ENCODE assay signal across 32 mouse cellular contexts in the genomic region with DNA sequence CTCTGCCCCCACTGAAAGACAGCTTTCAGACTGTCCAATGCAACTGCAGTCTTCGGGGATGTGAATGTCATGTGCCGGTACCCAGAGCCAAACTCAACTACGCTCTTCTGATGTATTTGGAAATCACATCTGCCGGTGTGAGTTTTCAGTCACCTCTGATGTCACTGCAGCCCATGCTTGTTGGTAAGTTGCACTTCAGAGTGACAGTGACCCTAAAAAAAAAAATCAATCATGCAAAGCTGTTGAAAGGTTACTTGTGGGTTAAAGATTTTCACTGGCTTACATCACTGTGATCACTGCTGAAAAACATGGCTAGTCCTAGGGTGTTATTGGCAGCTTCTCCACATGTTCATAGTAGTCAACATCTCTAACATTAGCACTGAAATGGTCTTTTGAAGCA. TPM values are rescaled to one million over a fixed set of nuclear protein-coding genes. Genes with fewer than 3 reads are reported as not detected.
"Had no signal": no experiment of that assay in that cellular context is flagged by ENCODE, and none has a peak within 500 bp of the region (broad histone marks: within the 10 kb centered on the region; RNA-seq: fewer than 3 reads in every experiment).

No protein-coding gene starts in this region.

- H3K36me3 ChIP-seq: limb, embryonic 10.5 days; limb, embryonic 12.5 days; limb, embryonic 13.5 days; limb, embryonic 15.5 days; liver, embryonic 12.5 days; liver, embryonic 13.5 days; liver, embryonic 15.5 days; lung, embryonic 15.5 days; midbrain, embryonic 10.5 days; midbrain, embryonic 12.5 days; midbrain, embryonic 13.5 days; midbrain, embryonic 15.5 days; neural tube, embryonic 12.5 days had no signal

- H3K9me3 ChIP-seq: limb, embryonic 10.5 days; limb, embryonic 12.5 days; limb, embryonic 13.5 days; limb, embryonic 15.5 days; liver, embryonic 12.5 days; liver, embryonic 13.5 days; liver, embryonic 15.5 days; lung, embryonic 15.5 days; megakaryocyte, embryonic 14.5 days; midbrain, embryonic 10.5 days; midbrain, embryonic 12.5 days; midbrain, embryonic 13.5 days; midbrain, embryonic 15.5 days; neural tube, embryonic 12.5 days had no signal

- DNase-seq: left cerebral cortex, postnatal 4 days; liver, embryonic 13.5 days; lung, adult 18-20 months; lung, adult 2 months; lung, embryonic 14.5 days; lung, postnatal 10 days; lung, postnatal 14 days; lung, postnatal 36 days; lung, postnatal 4 days; midbrain, embryonic 14.5 days had no signal

- ATAC-seq: liver, embryonic 12.5 days; lung, postnatal 0 days; midbrain, embryonic 13.5 days; midbrain, embryonic 15.5 days; midbrain, embryonic 16.5 days had no signal

- H3K27ac ChIP-seq: left cerebral cortex, adult 2 months; limb, embryonic 10.5 days; limb, embryonic 12.5 days; limb, embryonic 13.5 days; limb, embryonic 15.5 days; liver, embryonic 12.5 days; liver, embryonic 13.5 days; liver, embryonic 14.5 days; liver, embryonic 15.5 days; lung, embryonic 15.5 days; macrophage; midbrain, embryonic 10.5 days; midbrain, embryonic 12.5 days; midbrain, embryonic 13.5 days; midbrain, embryonic 15.5 days; neural tube, embryonic 12.5 days had no signal

- H3K27me3 ChIP-seq: limb, embryonic 12.5 days; limb, embryonic 13.5 days; limb, embryonic 15.5 days; liver, embryonic 12.5 days; liver, embryonic 13.5 days; liver, embryonic 15.5 days; lung, embryonic 15.5 days; megakaryocyte, embryonic 14.5 days; midbrain, embryonic 12.5 days; midbrain, embryonic 13.5 days; midbrain, embryonic 15.5 days; neural tube, embryonic 12.5 days had no signal

- H3K4me3 ChIP-seq: left cerebral cortex, adult 2 months; limb, embryonic 10.5 days; limb, embryonic 12.5 days; limb, embryonic 13.5 days; limb, embryonic 15.5 days; liver, embryonic 12.5 days; liver, embryonic 13.5 days; liver, embryonic 15.5 days; lung, embryonic 15.5 days; megakaryocyte, embryonic 14.5 days; midbrain, embryonic 10.5 days; midbrain, embryonic 12.5 days; midbrain, embryonic 13.5 days; midbrain, embryonic 15.5 days; myocyte; neural tube, embryonic 12.5 days had no signal

- H3K4me2 ChIP-seq: limb, embryonic 12.5 days; limb, embryonic 13.5 days; limb, embryonic 15.5 days; liver, embryonic 12.5 days; liver, embryonic 13.5 days; liver, embryonic 15.5 days; lung, embryonic 14.5 days; lung, embryonic 15.5 days; midbrain, embryonic 11.5 days; midbrain, embryonic 12.5 days; midbrain, embryonic 13.5 days; midbrain, embryonic 15.5 days; neural tube, embryonic 12.5 days had no signal

- H3K4me1 ChIP-seq: limb, embryonic 10.5 days; limb, embryonic 12.5 days; limb, embryonic 13.5 days; limb, embryonic 15.5 days; liver, embryonic 12.5 days; liver, embryonic 13.5 days; liver, embryonic 15.5 days; lung, embryonic 15.5 days; megakaryocyte, embryonic 14.5 days; midbrain, embryonic 10.5 days; midbrain, embryonic 12.5 days; midbrain, embryonic 13.5 days; midbrain, embryonic 15.5 days; neural tube, embryonic 12.5 days had no signal

- H3K9ac ChIP-seq: limb, embryonic 12.5 days; limb, embryonic 13.5 days; limb, embryonic 15.5 days; liver, embryonic 12.5 days; liver, embryonic 13.5 days; liver, embryonic 14.5 days; liver, embryonic 15.5 days; lung, embryonic 14.5 days; lung, embryonic 15.5 days; midbrain, embryonic 12.5 days; midbrain, embryonic 13.5 days; midbrain, embryonic 15.5 days; neural tube, embryonic 12.5 days had no signal

RNA-seq across cellular contexts. Expression of a gene that starts 28.3 kb away (rescaled TPM):
- total RNA-seq: megakaryocyte-erythroid progenitor cell, adult 5-6 weeks; monocyte, adult 5-6 weeks had no signal
- polyA plus RNA-seq: macrophage had no signal
